Mouse (Mus musculus) embryonic facial prominence, embryonic 15.5 days (tissue): Measurements from ENCODE around the gene Ndufb10. TPM values are rescaled to one million over a fixed set of nuclear protein-coding genes. Genes with fewer than 3 reads are reported as not detected.
A peak's percentile ranks its signal among the peaks of the same experiment; 100 is the strongest.
"Not testable (repeated sequence)": the region's sequence is repeated elsewhere in the genome, so short reads cannot be mapped to it uniquely, and the experiment has no call there.

Source experiments
- ATAC-seq: fragments of 200-750 bp; cut with Nextera tagmentation; 2 replicates; pipeline ENCODE4 v1.8.0; 2017; ENCODE audit warnings: low read depth, moderate TSS enrichment; ENCODE audit not compliant: insufficient number of reproducible peaks, low FRiP score, low TSS enrichment
- H3K27ac ChIP-seq: fragments of 300-500 bp; sonication (generic); replicated peaks from 2 replicates; pipeline ENCODE4 v1.5.1; 2015; ENCODE audit warnings: mild to moderate bottlenecking, inconsistent platforms
- H3K27me3 ChIP-seq: fragments of 300-500 bp; sonication (generic); 2 replicates; pipeline ENCODE4 v1.6.1; 2015; ENCODE audit warnings: inconsistent platforms
- H3K36me3 ChIP-seq: fragments of 300-500 bp; sonication (generic); 2 replicates; pipeline ENCODE4 v1.6.1; 2015; ENCODE audit warnings: mild to moderate bottlenecking, inconsistent platforms
- H3K4me1 ChIP-seq: fragments of 300-500 bp; sonication (generic); 2 replicates; pipeline ENCODE4 v1.6.1; 2015; ENCODE audit warnings: inconsistent platforms
- H3K4me2 ChIP-seq: fragments of 300-500 bp; sonication (generic); replicated peaks from 2 replicates; pipeline ENCODE4 v1.6.1; 2015; ENCODE audit warnings: mild to moderate bottlenecking, inconsistent platforms
- H3K4me3 ChIP-seq: fragments of 300-500 bp; sonication (generic); replicated peaks from 2 replicates; pipeline ENCODE4 v1.5.1; 2015; ENCODE audit warnings: mild to moderate bottlenecking, inconsistent platforms
- H3K9ac ChIP-seq: fragments of 300-500 bp; sonication (generic); 2 replicates; pipeline ENCODE4 v1.6.1; 2015; ENCODE audit warnings: inconsistent platforms
- H3K9me3 ChIP-seq: fragments of 300-500 bp; sonication (generic); replicated peaks from 2 replicates; pipeline ENCODE4 v1.6.1; 2016; ENCODE audit warnings: inconsistent platforms
- WGBS: fragments of 180-500 bp; shearing (Covaris S2); methylation state at CpG from one replicate; pipeline ENCODE4 v1.1.7; 2015; 5-methylcytosine and 5-hydroxymethylcytosine counted together
- polyA plus RNA-seq: library from polyadenylated mRNA; unstranded; fragments of >200 nt; fragmentation: Nextera tagmentation; extraction: Ambion mirVana; gene quantifications from 2 replicates; pipeline ENCODE4 v1.2.1, GENCODE M21; 2015

Gene Ndufb10
- polyA plus RNA-seq, 1 experiment from 2014 or later, result 223 TPM

DNA sequence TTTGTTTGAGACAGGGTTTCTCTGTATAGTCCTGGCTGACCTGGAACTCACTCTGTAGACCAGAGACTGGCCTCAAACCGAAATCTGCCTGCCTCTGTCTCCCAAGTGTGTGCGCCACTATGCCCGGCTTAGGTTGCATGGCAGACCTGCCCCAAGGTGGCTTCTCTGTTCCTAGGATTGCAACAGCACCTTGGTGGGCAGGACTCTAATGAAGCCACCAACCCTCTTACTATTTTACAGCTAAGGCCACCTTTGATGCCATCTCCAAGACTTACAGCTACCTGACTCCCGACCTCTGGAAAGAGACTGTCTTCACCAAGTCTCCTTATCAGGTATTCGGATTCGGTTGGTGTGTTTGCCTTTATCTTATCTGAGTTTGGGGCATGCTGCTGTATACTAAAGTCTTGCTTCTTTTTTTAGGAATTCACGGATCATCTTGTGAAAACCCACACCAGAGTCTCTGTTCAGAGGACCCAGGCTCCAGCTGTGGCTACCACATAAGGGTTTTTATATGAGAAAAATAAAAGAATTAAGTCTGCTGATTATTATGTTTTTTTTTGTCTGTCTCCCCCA is 2.8 kb downstream of the Ndufb10 start:
- H3K27ac ChIP-seq, ATAC-seq, H3K9me3 ChIP-seq, H3K27me3 ChIP-seq: not testable (repeated sequence)
- Histone ChIP-seq H3K4me2 (peak overlapping the region; percentile 68), H3K9ac (peak overlapping the region; percentile 22; the same call in 1 of the 2 replicates), H3K4me3 (peak overlapping the region; percentile 93), H3K36me3 (peaks cover 24% of the 10 kb centered on the region), H3K4me1 (peaks cover 32% of the 10 kb centered on the region)
- 67% methylated on average over 7 of the region's 7 CpGs for WGBS

GRCm38 (mm10) chr17:24720616-24721015 is 3.7 kb downstream of the Ndufb10 start:
- Histone ChIP-seq H3K27ac (peak overlapping the region; percentile 89; the same call in 1 of the 2 replicates), H3K4me2 (peak overlapping the region; percentile 68), H3K4me1 (peaks cover 32% of the 10 kb centered on the region), H3K36me3 (peaks cover 29% of the 10 kb centered on the region), H3K9ac (peak overlapping the region; percentile 78), H3K4me3 (peak overlapping the region; percentile 93)
- H3K9me3 ChIP-seq, ATAC-seq, H3K27me3 ChIP-seq: not testable (repeated sequence)
- WGBS, result 0% methylated on average over 11 of the region's 11 CpGs

DNA sequence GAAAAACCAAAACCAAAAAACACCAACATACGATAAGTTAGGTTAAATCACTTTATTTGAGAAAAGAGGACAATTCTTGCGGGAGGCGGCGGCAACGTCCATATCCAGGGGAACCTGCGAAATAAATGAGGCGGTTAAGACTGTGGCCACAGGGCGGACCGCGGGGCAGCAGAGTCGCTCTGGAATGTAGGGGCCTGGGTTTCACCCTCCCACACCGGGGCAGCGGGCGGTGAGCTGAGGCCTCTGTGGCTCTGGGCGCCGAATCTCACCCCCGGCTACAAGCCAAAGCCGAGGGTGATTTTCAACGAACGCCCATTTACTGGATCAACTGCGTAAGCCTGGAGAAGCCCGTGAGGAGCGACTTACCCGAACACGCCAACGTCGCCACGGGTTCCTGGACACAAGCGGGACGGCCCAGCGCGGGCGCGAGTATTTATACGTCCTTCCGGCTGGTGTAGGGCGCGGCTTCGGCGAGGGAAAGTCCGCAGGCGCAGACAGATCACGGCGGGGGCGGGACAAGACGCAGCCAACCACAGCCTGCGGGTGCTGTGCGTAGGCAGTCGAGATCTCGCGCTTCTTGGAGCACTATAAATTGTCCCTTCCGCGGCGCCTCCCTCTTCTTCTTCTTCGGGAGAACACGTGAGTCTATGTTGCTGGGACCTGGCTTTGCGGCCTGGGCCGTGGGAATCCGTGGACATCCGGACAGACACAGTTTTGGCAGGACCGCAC is 4.6 kb downstream of the Ndufb10 start:
- under 1% methylated on average over 61 of the region's 61 CpGs for WGBS
- H3K4me3 ChIP-seq, result peak overlapping the region; percentile 93
- peak; percentile 99 for ATAC-seq

GRCm38 (mm10) chr17:24718938-24719337 is 5.3 kb downstream of the Ndufb10 start:
- peak overlapping the region; percentile 93 for H3K4me3 ChIP-seq
- ATAC-seq, H3K27ac ChIP-seq, H3K27me3 ChIP-seq, H3K9me3 ChIP-seq: not testable (repeated sequence)
- peaks cover 35% of the 10 kb centered on the region for H3K36me3 ChIP-seq
- peak overlapping the region; percentile 95 for H3K9ac ChIP-seq
- peaks cover 32% of the 10 kb centered on the region for H3K4me1 ChIP-seq
- 58% methylated on average over 5 of the region's 5 CpGs for WGBS
- peak overlapping the region; percentile 56 for H3K4me2 ChIP-seq

More for the DNA sequence above, 4.6 kb downstream of the Ndufb10 start:
- peaks cover 32% of the 10 kb centered on the region for H3K4me1 ChIP-seq
- H3K36me3 ChIP-seq, result peaks cover 35% of the 10 kb centered on the region
- H3K9me3 ChIP-seq, result no peaks in the 10 kb centered on the region
- peak overlapping the region; percentile 95 for H3K9ac ChIP-seq
- H3K27me3 ChIP-seq, result no peaks in the 10 kb centered on the region
- peak overlapping the region; percentile 68 for H3K4me2 ChIP-seq
- H3K27ac ChIP-seq, result peak overlapping the region; percentile 89

DNA sequence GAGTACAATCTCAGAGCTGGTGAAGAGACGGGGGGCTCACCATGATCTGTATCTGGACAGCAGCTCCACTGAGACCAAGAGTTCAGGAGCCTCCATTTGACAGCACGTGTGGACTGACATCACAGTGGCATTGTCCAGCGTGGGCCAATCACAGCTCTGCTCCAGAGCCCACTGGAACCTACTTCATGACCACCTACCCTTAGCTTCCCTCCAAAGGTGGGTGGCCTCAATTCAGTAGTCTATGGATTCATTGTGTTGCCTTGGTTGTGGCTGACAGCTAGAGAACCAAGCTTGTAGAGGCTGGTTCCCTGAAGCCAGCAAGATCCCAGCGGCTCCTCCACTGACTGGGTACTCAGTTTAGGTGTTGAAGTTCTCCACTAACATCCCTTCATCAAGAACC is 6.3 kb downstream of the Ndufb10 start, which contains the start of the genes Rnf151 and Rps2:
Gene Rnf151, minus strand, starts transcription at position 121 of the 400 bp plus-strand sequence.
Gene Rps2, plus strand, starts transcription at position 174 of the 400 bp plus-strand sequence.
- peak within 1 kb of the TSS; percentile 56 for H3K4me2 ChIP-seq
- H3K9me3 ChIP-seq, result no peaks in the 10 kb centered on the region
- no peaks in the 10 kb centered on the region for H3K27me3 ChIP-seq
- no peak for ATAC-seq
- H3K9ac ChIP-seq, result peak within 1 kb of the TSS; percentile 95; the same call in 1 of the 2 replicates
- peak within 1 kb of the TSS; percentile 93 for H3K4me3 ChIP-seq
- H3K36me3 ChIP-seq, result peaks cover 35% of the 10 kb centered on the region
- 81% methylated on average over 4 of the region's 4 CpGs for WGBS
- H3K4me1 ChIP-seq, result peaks cover 23% of the 10 kb centered on the region
- H3K27ac ChIP-seq, result no peak within 1 kb of the TSS

DNA sequence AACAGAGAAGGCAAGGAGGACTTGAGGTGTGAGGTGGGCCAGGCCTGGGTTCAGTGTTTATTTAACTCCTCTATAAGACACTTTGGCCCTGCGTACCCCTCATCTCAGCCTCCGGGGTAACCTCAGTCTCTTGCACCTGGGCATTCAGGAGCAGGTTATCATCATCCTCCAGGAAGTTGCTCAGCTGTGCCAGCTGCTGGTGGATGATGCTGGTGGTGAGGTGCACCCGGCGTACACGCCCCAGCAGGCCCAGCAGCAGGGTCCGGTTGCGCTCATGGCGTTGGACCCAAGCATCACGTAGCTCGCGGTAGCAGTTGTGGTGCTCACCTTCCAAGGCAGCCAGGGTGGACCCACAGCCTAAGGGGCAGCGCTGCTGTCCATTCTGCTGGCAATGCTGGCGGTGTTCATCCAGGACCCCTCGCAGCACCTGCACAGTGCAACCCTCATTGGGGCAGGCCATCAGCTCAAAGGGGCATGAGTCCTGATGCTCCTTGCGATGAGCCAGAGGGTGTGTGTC is 8.1 kb downstream of the Ndufb10 start:
- Histone ChIP-seq H3K36me3 (peaks cover 21% of the 10 kb centered on the region), H3K9me3 (no peaks in the 10 kb centered on the region), H3K4me1 (peaks cover 8% of the 10 kb centered on the region), H3K9ac (no peak overlapping the region), H3K27ac (no peak overlapping the region), H3K4me3 (no peak overlapping the region), H3K27me3 (no peaks in the 10 kb centered on the region), H3K4me2 (no peak overlapping the region)
- no peak for ATAC-seq
- 93% methylated on average over 15 of the region's 15 CpGs for WGBS

DNA sequence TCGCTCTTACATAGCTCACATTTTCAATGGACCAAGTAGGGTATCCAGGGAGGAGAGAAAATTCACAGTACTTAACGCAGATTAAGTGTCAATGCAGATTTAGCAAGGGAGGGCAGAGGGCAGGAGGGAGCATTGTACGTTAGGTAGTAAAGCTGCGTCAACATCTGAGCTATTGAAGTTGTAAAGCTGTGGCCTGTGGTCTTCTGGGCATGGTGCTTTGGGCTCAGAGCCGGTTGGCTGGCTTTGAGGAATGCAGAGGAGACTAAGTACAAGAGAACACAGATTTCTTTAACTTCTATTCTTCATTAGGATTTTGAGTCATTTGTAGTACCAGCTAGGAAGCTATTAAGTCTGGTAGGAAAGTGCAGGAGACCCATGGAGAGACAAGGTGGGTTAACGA is 8.7 kb downstream of the Ndufb10 start:
- WGBS, result 72% methylated on average over 6 of the region's 6 CpGs
- Histone ChIP-seq H3K4me3 (no peak overlapping the region), H3K4me2 (no peak overlapping the region), H3K9ac (no peak overlapping the region), H3K9me3 (no peaks in the 10 kb centered on the region), H3K27ac (no peak overlapping the region), H3K36me3 (peaks cover 21% of the 10 kb centered on the region), H3K4me1 (peaks cover 7% of the 10 kb centered on the region), H3K27me3 (no peaks in the 10 kb centered on the region)
- no peak for ATAC-seq

DNA sequence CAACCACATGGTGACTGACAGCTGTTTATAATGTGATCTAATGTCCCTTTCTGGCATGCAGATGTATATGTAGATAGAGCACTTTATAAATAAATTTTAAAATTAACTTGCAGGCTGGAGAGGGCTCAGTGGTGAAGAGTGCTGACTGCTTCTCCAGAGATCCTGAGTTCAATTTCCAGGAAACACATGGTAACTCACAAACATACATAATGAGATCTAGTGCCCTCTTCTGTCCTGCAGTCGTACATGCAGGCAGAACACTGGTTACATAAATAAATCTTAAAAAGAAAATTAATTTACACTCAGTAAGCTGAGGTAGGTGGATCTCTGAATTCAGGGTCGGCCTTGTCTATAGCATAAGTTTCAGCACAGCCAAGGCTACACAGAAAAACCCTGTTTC is 15.6 kb downstream of the Ndufb10 start:
- no peaks in the 10 kb centered on the region for H3K9me3 ChIP-seq
- 39% methylated on average over 2 of the region's 2 CpGs for WGBS
- no peak for ATAC-seq
- H3K4me2 ChIP-seq, result peak overlapping the region; percentile 72
- peak overlapping the region; percentile 87 for H3K4me3 ChIP-seq
- peaks cover 17% of the 10 kb centered on the region for H3K4me1 ChIP-seq
- H3K27ac ChIP-seq, result no peak overlapping the region
- H3K27me3 ChIP-seq, result no peaks in the 10 kb centered on the region
- H3K9ac ChIP-seq, result no peak overlapping the region
- peaks cover 19% of the 10 kb centered on the region for H3K36me3 ChIP-seq

DNA sequence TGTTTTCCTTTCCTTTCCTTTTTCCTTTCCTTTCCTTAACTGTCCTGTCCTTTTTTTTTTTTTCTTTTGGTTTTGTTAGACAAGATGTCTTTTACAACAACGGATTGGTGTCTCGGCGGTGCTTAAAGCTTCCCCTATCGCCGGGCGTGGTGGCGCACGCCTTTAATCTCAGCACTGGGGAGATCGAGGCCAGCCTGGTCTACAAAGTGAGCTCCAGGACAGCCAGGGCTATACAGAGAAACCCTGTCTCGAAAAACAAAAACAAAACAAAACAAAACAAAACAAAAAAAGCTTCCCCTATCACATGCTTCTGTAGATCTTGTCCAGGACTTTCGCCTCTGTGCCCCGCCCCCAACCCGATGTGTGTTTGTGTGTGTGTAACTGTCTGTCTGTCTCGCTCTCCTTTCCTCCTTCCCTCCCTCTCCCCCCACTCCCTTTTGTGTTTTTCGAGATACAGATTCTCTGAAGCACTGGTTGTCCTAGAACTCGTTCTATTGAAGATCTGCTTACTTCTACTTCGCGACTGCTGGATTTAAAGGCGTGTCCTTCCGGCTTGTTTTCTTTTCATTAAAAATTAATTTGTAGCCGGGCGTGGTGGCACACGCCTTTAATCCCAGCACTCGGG is 16.4 kb downstream of the Ndufb10 start:
- H3K27me3 ChIP-seq, result no peaks in the 10 kb centered on the region
- H3K9me3 ChIP-seq, result no peaks in the 10 kb centered on the region
- peak overlapping the region; percentile 87 for H3K4me3 ChIP-seq
- peak overlapping the region; percentile 79; the same call in 1 of the 2 replicates for H3K9ac ChIP-seq
- peak overlapping the region; percentile 84 for H3K27ac ChIP-seq
- no peak for ATAC-seq
- peak overlapping the region; percentile 72 for H3K4me2 ChIP-seq
- WGBS, result 3% methylated on average over 24 of the region's 24 CpGs
- H3K4me1 ChIP-seq, result peaks cover 17% of the 10 kb centered on the region
- peaks cover 22% of the 10 kb centered on the region for H3K36me3 ChIP-seq

GRCm38 (mm10) chr17:24706982-24707800 is 17.1 kb downstream of the Ndufb10 start, which contains the start of gene Tbl3:
Gene Tbl3 (minus strand): TSS chr17:24707660.
- Histone ChIP-seq H3K4me2 (peak within 1 kb of the TSS; percentile 72), H3K9ac (peak within 1 kb of the TSS; percentile 79), H3K36me3 (peaks cover 28% of the 10 kb centered on the region), H3K27me3 (no peaks in the 10 kb centered on the region), H3K9me3 (no peaks in the 10 kb centered on the region), H3K27ac (peak within 1 kb of the TSS; percentile 84), H3K4me1 (peaks cover 17% of the 10 kb centered on the region), H3K4me3 (peak within 1 kb of the TSS; percentile 87)
- ATAC-seq, result peak; percentile 80
- WGBS, result 4% methylated on average over 32 of the region's 32 CpGs
